Comparison of ENCODE assay signal across 21 mouse cellular contexts in the genomic region with DNA sequence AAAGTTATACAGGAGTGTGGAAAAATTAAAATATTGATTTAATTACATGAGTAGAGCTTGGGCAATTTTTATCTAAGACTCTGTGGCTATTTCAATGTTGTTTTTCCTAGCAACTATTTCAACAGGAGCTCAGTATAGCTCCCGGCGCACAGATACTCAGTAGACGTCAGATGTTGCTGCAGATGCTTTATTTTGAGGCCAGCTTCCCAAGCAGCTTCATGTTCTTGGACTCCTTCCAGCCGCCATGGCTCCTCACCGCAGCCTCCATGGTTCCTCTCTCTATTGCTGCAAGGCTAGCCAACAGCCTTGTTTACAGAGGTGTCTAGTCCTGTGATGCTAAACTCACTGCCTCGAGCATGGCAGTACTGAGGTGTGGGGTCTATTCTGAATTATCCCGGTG.
DNase-seq lines count a peak whose midpoint lies in the region; ATAC-seq and TF ChIP-seq lines count a peak whose summit lies in the region.
"Had no signal": no experiment of that assay in that cellular context is flagged by ENCODE, and none has a peak within 500 bp of the region (broad histone marks: within the 10 kb centered on the region; RNA-seq: fewer than 3 reads in every experiment).

No protein-coding gene starts in this region.

- H3K27ac ChIP-seq in left cerebral cortex, adult 2 months = peak overlapping the region; percentile 57; the same call in 1 of the 2 replicates
- no peak overlapping the region for H3K27ac ChIP-seq in lung, embryonic 15.5 days
- H3K27ac ChIP-seq: embryonic facial prominence, embryonic 15.5 days; forebrain, embryonic 10.5 days; forebrain, embryonic 15.5 days; gastrocnemius, adult 2 months; hindbrain, embryonic 10.5 days had no signal

- no peak for DNase-seq in left cerebral cortex, adult 2 months (ENCODE audit: extremely low spot score in 1 of 2, low spot score in 2 of 2)
- DNase-seq in left cerebral cortex, postnatal 4 days = no peak
- no peak for DNase-seq in lung, adult 18-20 months
- DNase-seq in brain, adult 2 months (ENCODE audit: low read depth, low spot score) = peak; percentile 83
- DNase-seq in left cerebral cortex, postnatal 25 days (ENCODE audit: low spot score in 2 of 2) = peak; percentile 53 to 66
- DNase-seq in yolk sac, embryonic 10.5 days (ENCODE audit: low spot score) = no peak
- DNase-seq: adrenal gland, adult 2 months; adrenal gland, postnatal 25 days; cerebellum, adult 2 months; cerebellum, postnatal 10 days; embryo, embryonic 11 days; gastrocnemius, adult 2 months; gastrocnemius, postnatal 25 days had no signal

- TF ChIP-seq CTCF in left cerebral cortex, adult 2 months (IDR thresholded peaks at IDR 0.05) = no peak

- intact Hi-C loops in left cerebral cortex, adult 2 months (cut with DNase I) = loop anchor here (1.0 kb wide), 1 partner anchor 43 kb away; no protein-coding TSS in a partner anchor
- intact Hi-C loops in left cerebral cortex, postnatal 4 days (cut with DNase I) = no loop called here
- intact Hi-C loops in left cerebral cortex, postnatal 25 days (cut with DNase I) = no loop called here

- H3K9me3 ChIP-seq in lung, embryonic 15.5 days = no peaks in the 10 kb centered on the region
- H3K9me3 ChIP-seq: embryonic facial prominence, embryonic 15.5 days; forebrain, embryonic 10.5 days; forebrain, embryonic 15.5 days; heart, embryonic 12.5 days; hindbrain, embryonic 10.5 days had no signal

- H3K27me3 ChIP-seq in lung, embryonic 15.5 days = no peaks in the 10 kb centered on the region
- H3K27me3 ChIP-seq: embryonic facial prominence, embryonic 15.5 days; forebrain, embryonic 15.5 days; heart, embryonic 12.5 days had no signal

- no peaks in the 10 kb centered on the region for H3K4me1 ChIP-seq in lung, embryonic 15.5 days
- H3K4me1 ChIP-seq: embryonic facial prominence, embryonic 15.5 days; heart, embryonic 12.5 days had no signal

- H3K4me3 ChIP-seq in left cerebral cortex, adult 2 months = no peak overlapping the region
- no peak overlapping the region for H3K4me3 ChIP-seq in lung, embryonic 15.5 days
- H3K4me3 ChIP-seq: embryonic facial prominence, embryonic 15.5 days; erythroblast, embryonic 14.5 days; forebrain, embryonic 10.5 days; forebrain, embryonic 15.5 days; gastrocnemius, adult 2 months; heart, embryonic 12.5 days; hindbrain, embryonic 10.5 days had no signal

- H3K36me3 ChIP-seq in lung, embryonic 15.5 days = no peaks in the 10 kb centered on the region
- H3K36me3 ChIP-seq: embryonic facial prominence, embryonic 15.5 days; forebrain, embryonic 10.5 days; forebrain, embryonic 15.5 days; heart, embryonic 12.5 days; hindbrain, embryonic 10.5 days had no signal

- ATAC-seq in lung, embryonic 15.5 days (ENCODE audit: borderline replicate concordance, extremely low read depth, low FRiP score, low TSS enrichment) = peak; percentile 19; the same call in 1 of the 2 replicates
- ATAC-seq in inflammation-experienced regulatory T-cells, adult 6 months = no peak
- ATAC-seq: forebrain, embryonic 15.5 days had no signal

- no peak overlapping the region for H3K9ac ChIP-seq in lung, embryonic 15.5 days
- H3K9ac ChIP-seq: embryonic facial prominence, embryonic 15.5 days; forebrain, embryonic 15.5 days; heart, embryonic 12.5 days had no signal

- no peak overlapping the region for H3K4me2 ChIP-seq in lung, embryonic 15.5 days
- H3K4me2 ChIP-seq: embryonic facial prominence, embryonic 15.5 days; forebrain, embryonic 15.5 days; heart, embryonic 12.5 days had no signal

- 61% methylated on average over 7 of the region's 7 CpGs for WGBS in lung, embryonic 15.5 days

Comparison
In these comparisons a context has a peak if more than half of its experiments do, and no peak if none do; other contexts are left out.
1. DNase-seq: peak in brain, adult 2 months (single experiment) and left cerebral cortex, postnatal 25 days (2 of 2); none in left cerebral cortex, adult 2 months (0 of 2), left cerebral cortex, postnatal 4 days (single experiment), lung, adult 18-20 months (0 of 2) and yolk sac, embryonic 10.5 days (single experiment).